Mouse (Mus musculus) megakaryocyte-erythroid progenitor cell, adult 5-6 weeks (primary cell): ENCODE results near the gene Slc7a4. TPM values are rescaled to one million over a fixed set of nuclear protein-coding genes. Genes with fewer than 3 reads are reported as not detected.
"Not testable (repeated sequence)": the region's sequence is repeated elsewhere in the genome, so short reads cannot be mapped to it uniquely, and the experiment has no call there.

Experiments
- ATAC-seq: replicated peaks from 2 replicates; pipeline ENCODE4 v1.8.0; 2016; ENCODE audit warnings: mild to moderate bottlenecking, inconsistent platforms; ENCODE audit not compliant: severe bottlenecking, poor library complexity, low FRiP score, low TSS enrichment
- total RNA-seq, 2 experiments: library from RNA; stranded (forward) in 1 of 2; stranded (reverse) in 1 of 2; fragments of 200-1000, 215-1000 nt in 1 of 2; fragments of >200 nt in 1 of 2; fragmentation: Nextera tagmentation in 1 of 2; gene quantifications; 2 replicates each; pipeline ENCODE4 v1.2.3; 2014 to 2017

Slc7a4 gene
- 10.8 and 13.9 TPM in 2 replicates for total RNA-seq (2014; fragmentation: Nextera tagmentation)
- 5.2 and 7.6 TPM in 2 replicates for total RNA-seq (2017)

DNA sequence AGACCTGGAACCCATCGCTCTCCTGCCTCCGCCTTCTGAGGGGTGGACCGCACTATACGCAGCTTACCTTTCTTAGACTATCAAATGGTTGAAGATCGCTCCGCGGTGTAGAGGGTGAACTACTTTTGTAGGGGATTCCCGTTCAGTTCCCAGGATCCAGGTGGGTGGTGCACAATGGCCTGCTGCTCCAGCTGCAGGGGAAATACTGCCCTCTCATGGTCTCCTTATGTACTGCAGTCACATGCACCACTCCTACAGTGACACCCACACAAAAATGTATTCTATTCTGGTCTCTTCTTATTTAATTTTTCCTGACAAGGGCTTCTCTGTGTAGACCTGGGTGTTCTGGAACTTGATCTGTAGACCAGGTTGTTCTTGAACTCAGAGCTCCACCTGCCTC, at the start of gene Slc7a4:
Slc7a4 (minus strand) TSS at position 151 of the 400 bp plus-strand sequence.
- ATAC-seq, result peak; percentile 77; the same call in 1 of the 2 replicates

DNA sequence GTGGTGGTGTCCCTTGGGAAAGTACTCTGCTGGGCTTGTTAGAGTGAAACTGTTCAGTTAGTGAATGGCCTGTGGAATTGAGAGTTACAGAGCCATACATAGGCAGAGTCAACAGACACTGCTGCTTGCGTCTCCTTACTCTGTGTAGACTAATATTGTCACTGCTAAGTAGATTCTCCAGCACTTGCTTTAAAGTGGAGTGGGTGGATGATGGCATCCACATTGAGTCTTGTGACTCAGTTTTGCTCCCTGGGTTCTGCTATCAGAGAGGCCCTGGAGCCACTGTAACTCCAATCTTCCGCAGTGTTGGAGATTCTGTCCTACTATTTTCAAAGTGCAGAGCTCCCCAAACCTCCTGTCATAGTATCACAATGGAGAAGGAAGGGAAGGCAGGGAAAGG, 49.6 kb upstream of the Slc7a4 start:
- ATAC-seq, result no peak

DNA sequence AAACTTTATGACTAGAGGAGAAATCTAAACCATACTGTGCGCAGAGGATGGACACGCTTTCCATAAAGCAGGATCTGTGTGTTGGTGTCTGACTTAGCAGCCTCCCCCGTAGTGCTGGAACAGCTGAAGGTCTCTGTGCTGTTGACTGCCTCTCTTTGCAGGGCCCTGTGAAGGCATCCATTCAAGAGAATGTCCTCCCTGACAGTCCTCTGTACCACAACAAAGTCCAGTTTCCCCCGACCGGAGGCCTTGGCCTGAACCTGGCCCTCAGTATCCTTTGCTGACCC, 43.2 kb upstream of the Slc7a4 start:
- ATAC-seq, result no peak

DNA sequence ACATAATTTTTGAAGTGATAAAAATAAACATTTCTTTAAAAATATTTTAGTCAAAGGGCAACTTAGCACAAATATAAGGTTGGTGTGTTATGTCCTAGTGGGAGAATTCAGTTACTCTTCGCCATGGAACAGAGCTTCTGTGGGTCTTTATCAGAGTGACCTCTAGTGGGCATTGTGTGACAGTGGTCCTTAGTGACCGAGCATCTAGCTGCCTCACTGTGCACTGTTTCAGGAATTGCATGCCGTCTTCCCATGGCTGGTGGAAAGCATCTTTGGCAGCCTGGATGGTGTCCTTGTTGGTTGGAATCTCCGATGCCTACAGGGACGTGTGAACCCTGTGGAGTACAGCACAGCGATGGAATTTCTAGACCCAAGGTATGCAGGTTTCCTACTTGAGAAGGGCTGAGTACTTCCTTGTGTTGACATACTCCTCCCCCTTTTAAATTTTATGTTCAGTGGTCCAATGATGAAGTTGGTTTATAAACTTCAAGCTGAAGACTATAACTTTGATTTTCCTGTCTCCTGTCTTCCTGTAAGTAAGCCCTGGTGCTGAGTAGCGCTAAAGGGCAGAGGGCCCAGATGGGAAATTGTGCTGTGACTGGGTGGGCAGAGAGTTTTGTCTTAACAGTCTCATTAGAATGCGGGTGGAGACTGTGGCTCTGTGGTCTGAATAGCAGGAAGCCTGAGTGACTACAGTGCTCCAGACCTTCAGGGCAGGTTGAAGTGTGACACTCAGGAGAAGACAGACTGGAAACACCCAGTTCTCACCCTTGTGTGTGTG, 42.7 kb upstream of the Slc7a4 start:
- ATAC-seq, result 0 out of 2 replicates have a peak, but pooled peaks have one; percentile 52

DNA sequence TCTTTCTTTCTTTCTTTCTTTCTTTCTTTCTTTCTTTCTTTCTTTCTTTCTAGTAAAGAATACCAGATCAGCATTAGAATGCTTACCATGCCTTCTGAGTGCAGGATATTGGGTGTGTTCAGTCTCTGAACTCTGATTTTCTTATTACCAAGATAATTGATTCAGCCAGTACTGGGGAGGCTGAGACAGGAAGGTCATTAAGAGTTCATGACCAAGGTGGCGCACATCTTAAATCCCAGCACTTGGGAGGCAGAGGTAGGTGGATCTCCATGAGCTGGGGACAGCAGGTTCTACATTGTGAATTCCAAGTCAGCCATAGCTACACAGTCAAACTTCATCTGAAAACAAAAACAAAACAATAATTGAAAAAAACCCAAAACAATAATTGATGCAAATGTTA, 38.9 kb upstream of the Slc7a4 start:
- ATAC-seq, result no peak

DNA sequence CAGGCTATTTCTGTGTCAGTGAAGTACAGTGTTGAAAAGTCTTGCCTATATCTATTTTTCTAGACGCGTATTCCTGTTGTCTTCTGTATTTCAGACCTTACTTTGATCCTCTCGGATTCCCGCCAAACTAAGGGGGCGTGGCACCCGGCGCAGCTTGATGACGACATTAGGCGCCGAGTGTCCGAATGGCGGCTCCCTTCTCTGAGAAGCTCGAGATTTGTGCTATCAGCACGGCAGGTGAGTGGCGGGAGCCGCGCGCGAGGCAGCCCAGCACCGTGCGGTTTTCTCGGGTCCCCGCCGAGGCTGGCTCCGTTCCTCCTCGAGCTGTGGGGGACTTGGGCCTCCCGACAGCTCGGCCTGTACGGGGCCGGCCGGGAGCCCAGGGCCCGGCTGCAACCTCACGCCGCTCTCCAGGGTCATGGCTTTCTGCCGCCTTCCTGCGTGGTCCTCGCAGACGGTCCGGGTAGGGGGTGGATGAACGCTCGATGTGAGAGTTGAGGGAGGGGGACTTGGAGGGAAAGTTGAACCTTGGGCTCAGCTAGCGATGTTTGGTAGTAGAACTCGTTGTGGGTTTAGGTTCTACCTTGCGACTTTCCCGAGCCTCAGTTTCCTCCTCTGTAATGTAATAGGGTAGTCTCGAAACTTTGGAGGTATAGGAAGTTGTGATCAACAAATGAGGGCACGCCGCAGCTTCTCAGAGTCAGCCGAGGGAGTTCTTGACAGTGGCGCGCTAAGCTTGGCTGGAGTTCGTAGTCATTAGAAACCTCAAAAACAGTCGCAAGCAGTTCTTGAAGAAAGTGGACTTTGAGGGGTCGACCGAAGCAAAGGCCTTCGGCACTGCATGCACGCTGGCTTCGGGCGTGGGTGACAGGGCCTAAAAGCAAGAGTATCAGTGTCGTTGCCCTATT, 36.4 kb upstream of the Slc7a4 start, which contains the start of gene Smpd4:
Smpd4 (plus strand) TSS at position 157 of the 908 bp plus-strand sequence.
- ATAC-seq, result peak; percentile 65

DNA sequence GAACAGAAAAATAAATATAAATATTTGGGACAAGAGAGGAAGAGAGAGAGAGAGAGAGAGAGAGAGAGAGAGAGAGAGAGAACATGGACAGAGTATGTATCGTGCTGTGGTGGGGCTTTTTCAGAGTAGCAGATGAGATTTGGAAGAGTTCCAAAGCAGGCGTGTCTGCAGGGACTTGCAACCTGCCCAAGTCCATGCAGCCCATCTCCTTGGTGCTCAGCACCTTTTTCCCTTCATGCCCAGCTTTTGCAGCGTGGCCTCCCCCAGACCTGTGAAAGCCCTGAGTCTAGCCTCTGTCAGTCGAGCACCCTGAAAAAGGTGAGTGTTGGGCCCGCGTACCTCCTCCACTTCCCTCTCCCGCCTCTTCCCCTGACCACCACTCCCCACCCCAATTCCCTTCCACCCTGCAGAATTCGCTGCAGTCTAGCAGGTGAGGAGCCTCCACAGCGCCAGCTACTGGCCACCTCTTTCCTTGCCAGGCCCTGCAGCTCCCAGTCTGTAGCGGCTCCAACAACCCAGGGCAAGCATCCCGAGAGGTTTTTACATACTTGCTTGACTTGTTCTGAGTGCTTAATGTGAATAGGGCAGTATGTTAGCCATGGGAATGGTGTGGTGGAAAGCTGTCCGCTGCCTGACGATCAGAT, 35.0 kb upstream of the Slc7a4 start:
- ATAC-seq, result peak; percentile 89

DNA sequence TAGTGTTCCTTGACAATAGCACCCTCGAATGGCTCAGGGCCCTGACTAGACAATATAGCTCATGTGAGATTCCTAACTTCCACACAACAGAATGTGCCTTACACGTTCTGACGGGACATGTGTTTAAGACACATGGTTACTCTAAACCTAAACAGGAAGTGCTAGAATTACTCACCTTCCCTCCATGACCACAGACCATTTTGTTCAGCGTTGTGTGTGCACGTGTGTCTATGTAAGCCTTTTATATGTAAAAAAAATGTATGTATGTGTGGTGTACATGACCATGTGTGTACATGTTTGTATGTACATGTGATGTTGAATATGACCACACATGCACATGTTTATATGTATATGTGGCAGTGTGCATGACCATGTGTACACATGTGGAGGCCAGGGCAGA, 33.2 kb upstream of the Slc7a4 start:
- no peak for ATAC-seq

DNA sequence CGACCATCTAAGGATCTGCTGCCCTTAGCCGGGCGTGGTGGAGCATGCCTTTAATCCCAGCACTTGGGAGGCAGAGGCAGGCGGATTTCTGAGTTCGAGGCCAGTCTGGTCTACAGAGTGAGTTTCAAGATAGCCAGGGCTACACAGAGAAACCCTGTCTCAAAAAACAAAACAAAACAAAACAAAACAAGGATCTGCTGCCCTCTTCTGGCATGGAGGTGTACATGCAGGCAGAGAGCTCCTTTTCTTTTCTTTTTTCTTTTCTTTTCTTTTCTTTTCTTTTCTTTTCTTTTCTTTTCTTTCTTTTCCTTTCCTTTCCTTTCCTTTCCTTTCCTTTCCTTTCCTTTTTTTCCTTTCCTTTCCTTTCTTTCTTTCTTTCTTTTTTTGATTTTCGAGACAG, 31.7 kb upstream of the Slc7a4 start:
- not testable (repeated sequence) for ATAC-seq

DNA sequence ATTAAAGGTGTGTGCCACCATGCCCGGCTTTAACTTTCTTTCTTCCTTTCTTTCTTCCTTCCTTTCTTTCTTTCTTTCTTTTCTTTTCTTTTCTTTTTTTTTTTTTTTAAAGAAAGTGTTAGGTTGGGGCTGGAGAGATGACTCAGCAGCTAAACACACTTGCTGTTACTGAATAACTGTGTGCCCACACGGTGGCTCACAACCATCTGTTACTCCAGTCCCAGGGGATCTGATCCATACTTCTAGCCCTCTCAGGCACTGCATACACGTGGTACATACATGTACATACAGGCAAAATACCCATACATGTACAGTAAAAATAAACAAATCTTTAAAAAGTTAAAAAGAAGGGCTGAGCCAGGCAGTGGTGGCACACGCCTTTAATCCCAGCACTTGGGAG, 28.4 kb upstream of the Slc7a4 start:
- ATAC-seq, result no peak

DNA sequence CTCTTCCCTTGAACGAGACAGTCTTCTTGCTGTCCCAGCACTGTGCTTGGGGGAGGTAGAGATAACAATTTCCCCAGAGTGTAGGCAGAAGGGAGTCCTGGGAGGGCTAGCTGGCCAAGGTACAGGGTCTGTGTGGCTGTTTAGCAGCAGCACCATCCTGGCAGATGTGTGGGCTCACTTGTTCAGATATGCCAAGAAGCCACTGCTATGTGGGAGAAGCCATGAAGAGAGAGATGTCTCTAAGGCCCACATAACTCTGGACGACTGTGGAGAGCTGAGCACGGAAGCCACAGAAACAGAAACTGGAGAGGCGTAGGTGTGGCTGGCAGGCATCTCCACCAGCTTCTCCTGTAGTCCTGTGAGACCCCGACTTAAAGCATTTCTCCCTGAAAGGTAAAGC, 22.7 kb upstream of the Slc7a4 start:
- no peak for ATAC-seq

DNA sequence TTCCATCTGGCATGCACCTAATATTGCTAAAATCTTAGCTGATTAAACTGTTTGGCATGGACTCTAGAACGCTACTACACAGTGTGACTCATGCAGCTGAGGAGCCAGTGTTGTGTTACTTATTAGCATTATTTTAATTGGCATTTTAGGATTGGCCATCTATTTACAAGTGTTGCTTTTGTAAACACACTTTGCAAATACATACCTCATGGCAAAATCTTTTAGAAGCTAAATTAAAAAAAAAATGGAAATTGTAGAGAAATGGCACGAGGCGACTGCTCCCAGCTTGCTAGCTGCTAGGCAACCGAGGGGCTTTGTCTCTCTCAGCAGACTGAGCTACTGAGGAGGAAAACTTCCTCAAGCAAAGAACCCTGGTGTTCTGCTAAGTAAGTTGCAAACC, 21.9 kb upstream of the Slc7a4 start:
- ATAC-seq, result no peak

DNA sequence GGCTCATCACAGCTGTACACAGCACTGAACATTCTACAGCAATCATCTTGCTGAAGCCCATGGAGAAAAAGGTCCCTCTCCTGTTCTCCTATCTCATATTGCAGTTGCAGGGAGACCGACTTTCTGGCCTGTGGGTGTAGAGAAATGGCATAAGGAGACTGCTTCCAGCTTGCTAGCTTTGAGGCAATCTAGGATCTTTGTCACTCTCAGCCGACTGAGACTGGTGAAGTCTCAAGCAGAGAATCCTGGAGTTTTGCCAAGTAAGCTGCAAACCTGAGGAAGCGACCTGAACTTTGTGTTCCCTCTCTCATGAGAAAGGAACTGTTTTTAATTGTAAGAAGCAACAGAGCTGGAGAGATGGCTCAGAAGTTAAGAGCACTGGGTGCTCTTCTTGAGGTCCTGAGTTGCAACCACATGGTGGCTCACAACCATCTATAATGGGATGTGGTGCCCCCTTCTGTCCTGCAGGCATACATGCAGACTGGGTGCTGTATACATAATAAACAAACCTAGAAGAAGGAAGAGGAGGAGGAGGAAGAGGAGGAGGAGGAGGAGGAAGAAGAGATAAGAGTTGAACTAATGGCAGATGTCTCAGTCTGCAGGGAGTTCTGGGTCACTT, 18.0 kb upstream of the Slc7a4 start:
- peak; percentile 77 for ATAC-seq

DNA sequence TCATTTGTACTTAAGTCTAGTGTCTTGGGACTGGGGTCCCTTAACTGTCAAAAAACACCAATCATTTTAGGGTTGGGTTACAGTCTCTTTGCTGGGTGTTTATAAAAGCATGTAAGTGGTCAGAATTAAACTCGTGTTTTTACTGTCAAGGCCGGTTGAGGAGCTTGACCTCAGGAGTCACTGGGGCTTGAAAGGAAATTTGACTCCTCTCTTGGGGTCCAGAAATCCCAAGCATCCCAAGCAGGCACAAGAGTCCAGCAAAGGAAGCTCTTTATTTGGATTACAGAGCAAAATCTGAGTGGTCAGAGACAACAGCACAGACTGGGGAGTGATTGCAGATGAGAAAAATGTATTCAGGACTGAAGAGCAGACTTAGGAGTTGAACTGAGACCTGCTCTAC, 7.7 kb upstream of the Slc7a4 start:
- no peak for ATAC-seq

DNA sequence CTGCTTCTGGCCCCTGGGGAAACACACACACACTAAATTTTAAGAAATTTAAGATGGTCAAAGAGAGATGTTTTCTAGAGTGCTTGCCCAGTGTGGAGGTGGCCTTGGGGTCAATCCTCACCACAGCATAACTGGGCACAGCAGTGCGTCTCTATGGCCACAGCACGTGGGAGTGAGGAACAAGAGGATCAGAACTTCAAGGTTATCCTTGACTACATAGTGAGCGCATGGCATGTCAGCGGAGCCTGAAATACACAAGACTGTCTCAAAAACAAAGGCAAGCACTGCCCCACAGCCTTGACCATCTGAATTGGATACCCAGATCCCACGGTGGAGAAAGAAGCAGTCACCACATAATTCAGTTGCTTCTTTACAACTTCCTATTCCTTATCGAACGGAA, 1.5 kb upstream of the Slc7a4 start:
- no peak for ATAC-seq

DNA sequence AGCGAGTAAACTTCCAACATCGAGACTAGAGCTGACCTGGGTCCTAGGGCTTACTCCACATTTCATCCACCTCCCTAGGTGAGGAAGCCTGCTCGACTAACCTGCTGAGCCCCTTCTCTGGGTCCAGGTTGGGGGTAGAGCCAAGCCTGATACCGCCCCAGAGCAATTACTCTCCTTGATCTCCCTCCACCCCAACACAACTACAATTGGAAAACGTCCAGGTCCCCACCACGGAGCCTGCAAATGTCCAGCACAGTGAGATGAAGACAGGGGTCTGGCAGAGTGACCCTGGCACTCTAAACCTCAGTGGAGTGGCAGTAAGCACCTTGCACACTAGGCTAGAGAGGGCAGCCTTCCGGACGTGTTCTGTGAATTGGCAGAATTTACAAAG, 6.2 kb downstream of the Slc7a4 start:
- no peak for ATAC-seq

DNA sequence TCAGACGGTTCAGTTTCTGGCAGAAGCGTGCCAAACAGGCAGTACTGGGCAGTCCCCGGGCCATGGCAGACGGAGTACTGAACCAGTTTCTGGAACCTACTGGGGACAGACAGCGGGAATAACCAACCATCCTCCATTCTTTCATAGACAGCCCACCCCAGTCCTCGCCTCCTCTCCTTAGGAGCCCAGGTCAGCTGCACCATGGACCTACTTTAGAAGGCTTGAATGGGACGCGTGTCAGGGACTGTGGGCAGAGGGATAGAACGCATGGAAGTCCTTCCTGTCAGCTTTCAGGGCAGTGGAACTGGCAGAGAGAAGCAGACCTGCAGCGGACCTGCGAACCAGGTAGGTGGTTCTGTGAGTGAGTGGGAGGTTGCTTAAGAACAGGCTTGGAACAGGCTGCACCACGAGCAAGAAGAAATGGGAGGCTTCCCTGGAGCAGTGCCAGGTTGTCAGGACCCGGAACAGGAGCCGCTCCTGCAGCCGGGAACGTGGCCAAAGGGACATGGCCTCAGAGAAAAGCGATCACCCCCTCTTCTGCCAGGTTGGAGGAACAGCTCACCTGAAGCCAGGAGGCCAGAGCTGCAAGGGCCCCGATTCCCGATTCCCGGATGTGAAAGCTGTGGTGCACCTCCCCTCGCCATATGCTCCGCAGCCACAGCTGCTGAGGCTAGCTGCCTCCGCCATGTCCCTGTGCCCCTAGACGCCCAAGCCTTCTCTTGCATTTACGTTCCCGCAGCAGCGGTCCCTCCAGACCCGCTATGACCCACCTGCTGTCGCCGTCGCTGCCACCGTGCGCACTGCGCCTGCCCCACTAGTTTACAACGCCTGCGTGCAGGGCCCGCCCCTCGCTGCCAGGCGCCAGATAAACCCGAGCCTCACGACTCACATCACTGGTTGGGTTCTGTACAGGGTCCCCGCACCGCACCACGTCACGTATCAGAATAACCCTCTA, 6.9 kb downstream of the Slc7a4 start:
- ATAC-seq, result peak; percentile 95

DNA sequence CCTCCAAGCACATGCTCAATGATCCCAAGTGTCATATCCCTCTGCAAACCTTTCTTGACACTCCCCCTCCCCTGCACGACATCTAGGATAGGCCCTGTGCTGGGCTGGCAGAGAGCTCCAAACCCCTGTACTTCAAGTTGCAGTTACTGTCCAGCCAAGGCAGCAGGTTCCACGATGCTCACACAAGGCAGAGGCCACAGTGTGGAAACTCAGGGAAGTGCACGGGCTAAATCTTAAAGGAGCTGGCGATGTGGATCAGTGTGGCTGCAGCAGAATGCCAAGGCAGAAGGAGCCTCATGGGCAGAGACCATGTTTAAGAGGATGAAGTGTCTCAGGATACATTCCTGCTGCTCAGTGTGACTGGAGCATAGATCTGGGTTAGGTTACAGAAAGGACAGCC, 16.8 kb downstream of the Slc7a4 start:
- 0 out of 2 replicates have a peak, but pooled peaks have one; percentile 24 for ATAC-seq

DNA sequence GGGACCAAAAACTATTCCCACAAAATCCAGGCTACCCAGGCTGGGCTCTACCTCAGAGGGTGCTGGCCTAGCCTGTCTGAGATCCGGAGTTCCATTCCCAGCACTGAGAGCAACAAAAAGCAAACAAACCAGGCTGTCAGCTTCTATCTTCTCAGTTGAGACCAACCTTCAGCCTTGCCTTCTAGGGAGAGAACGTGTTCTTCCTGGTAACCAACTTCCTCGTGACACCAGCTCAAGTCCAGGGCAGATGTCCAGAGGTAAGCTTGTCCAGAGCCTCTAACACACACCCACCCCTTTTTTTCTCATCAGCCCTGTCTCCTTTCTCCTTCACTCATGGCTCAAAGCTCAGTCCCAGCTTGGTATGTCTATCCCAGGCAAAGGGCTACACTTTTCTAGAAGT, 18.2 kb downstream of the Slc7a4 start:
- ATAC-seq, result no peak
